Mouse (Mus musculus) lung, postnatal 10 days (tissue): Measurements from ENCODE around the gene Adamts15.

Experiments
- DNase-seq: peaks from one replicate; pipeline ENCODE4 v3.0.0; 2021

Gene Adamts15

GRCm38 (mm10) chr9:30876552-30876951 lies 45.7 kb downstream of the Adamts15 start:
- no peak for DNase-seq

GRCm38 (mm10) chr9:30855837-30856236 lies 66.4 kb downstream of the Adamts15 start:
- no peak for DNase-seq

DNA sequence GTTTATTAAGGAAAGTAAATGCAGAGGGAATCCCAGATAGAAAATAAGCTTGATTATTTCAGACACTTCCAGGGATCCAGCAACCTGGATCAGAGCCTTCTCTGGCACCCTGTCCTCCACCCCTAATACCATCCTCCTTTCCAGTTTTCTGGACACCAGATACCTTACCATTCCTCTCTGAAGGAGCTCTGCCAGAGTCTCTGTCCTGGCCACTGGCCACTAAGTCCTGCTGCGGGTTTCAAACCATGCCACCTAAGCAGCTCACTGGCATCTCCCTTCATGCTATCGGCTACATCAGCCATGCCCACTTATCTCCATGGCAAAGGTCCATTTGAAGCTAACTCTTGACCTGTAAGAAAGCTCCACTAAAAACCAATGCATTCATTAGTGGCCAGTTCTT lies 70.4 kb downstream of the Adamts15 start:
- no peak for DNase-seq

DNA sequence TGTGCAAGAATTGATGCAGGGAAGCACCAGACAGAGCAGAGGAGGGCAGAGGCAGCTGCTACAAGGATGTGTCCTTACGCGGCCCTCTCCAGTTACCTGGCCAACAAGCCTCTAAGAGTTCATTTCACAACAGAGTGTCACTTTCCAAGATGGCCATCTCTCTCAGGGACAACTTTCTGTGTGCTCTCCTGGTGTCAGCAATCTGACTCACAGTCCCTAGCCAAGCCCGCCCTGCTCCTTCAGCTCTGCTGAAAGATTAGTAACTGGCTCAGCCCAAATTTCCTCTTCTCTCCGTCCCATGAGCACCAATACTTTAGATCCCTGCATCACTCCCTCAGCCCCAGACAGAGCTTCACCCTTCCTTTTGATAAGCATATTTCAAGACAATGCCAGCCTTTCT lies 72.3 kb downstream of the Adamts15 start:
- DNase-seq = no peak

DNA sequence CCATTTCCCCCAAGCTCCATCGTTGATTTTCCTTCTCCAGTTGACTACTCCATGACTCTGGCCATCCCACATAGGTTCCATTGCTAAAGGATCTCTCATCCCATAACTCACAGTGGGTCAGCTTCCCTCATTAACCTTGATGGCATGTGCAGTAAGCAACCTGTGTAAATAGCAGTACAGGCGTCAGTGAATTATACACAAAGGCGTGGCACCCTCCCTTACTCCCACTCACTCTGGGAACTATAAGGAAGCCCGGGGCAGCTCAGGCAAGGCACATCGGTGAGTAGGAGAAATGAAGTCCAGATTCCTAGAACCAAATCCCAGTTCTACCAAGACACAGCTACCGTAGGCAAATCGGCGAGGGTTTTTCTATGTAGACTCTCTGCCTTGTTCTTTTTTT lies 72.8 kb downstream of the Adamts15 start:
- DNase-seq = no peak
